Mouse (Mus musculus) C2C12 (cell line): Measurements from ENCODE around the gene Cant1. TPM values are rescaled to one million over a fixed set of nuclear protein-coding genes. Genes with fewer than 3 reads are reported as not detected.
A peak's percentile ranks its signal among the peaks of the same experiment; 100 is the strongest.

Source experiments
- H3K27me3 ChIP-seq: one replicate; pipeline ENCODE4 v1.6.1; 2011; ENCODE audit not compliant: control insufficient read depth, insufficient read depth, insufficient read length
- H3K36me3 ChIP-seq: one replicate; pipeline ENCODE4 v1.6.1; 2011; ENCODE audit not compliant: control insufficient read depth, insufficient read depth
- H3K4me3 ChIP-seq: one replicate; pipeline ENCODE4 v1.5.1; 2011; ENCODE audit warnings: mild to moderate bottlenecking, control low read depth; ENCODE audit not compliant: poor library complexity, insufficient read depth, severe bottlenecking
- H3K79me2 ChIP-seq: one replicate; pipeline ENCODE4 v1.6.1; 2011; ENCODE audit not compliant: control insufficient read depth, insufficient read depth
- H3K79me3 ChIP-seq: one replicate; pipeline ENCODE4 v1.6.1; 2011; ENCODE audit warnings: low read depth, control low read depth
- H3ac ChIP-seq: one replicate; pipeline ENCODE3; 2011; ENCODE audit warnings: low read depth; ENCODE audit not compliant: control insufficient read depth, insufficient read length
- CEBPB ChIP-seq: IDR thresholded peaks from one replicate; pipeline ENCODE4 v1.6.1; 2011; ENCODE audit warnings: low read depth, mild to moderate bottlenecking, control low read depth, moderate library complexity
- CTCF ChIP-seq: IDR thresholded peaks from one replicate; pipeline ENCODE4 v1.5.1; 2011; ENCODE audit not compliant: control insufficient read depth, insufficient read depth, insufficient read length
- FOSL1 ChIP-seq: IDR thresholded peaks from one replicate; pipeline ENCODE4 v1.8.0; 2011; ENCODE audit warnings: mild to moderate bottlenecking, low read length; ENCODE audit not compliant: poor library complexity, insufficient read depth, severe bottlenecking
- MAX ChIP-seq: IDR thresholded peaks from one replicate; pipeline ENCODE4 v1.6.1; 2011; ENCODE audit warnings: mild to moderate bottlenecking, control low read depth
- MYOD1 ChIP-seq: IDR thresholded peaks from one replicate; pipeline ENCODE4 v1.6.1; 2011; ENCODE audit warnings: low read depth; ENCODE audit not compliant: control insufficient read depth, insufficient read length
- MYOG ChIP-seq: IDR thresholded peaks from one replicate; pipeline ENCODE4 v1.6.1; 2011; ENCODE audit not compliant: control insufficient read depth, insufficient read length; ENCODE audit errors: extremely low read depth
- USF1 ChIP-seq: IDR thresholded peaks from one replicate; pipeline ENCODE4 v1.6.1; 2011; ENCODE audit warnings: low read depth, mild to moderate bottlenecking, control low read depth, moderate library complexity
- polyA plus RNA-seq: library from polyadenylated mRNA; unstranded; fragments of >200 nt; fragmentation: generic; extraction: Trizol; gene quantifications from one replicate; pipeline ENCODE4 v1.2.1, GENCODE M21; 2012; ENCODE audit warnings: missing spikeins

The Cant1 gene
- polyA plus RNA-seq, 1 experiment = 29.7 TPM

GRCm38 (mm10) chr11:118403183-118403582 is 15.7 kb downstream of the Cant1 start:
- Histone ChIP-seq H3ac (no peak overlapping the region), H3K79me3 (no peaks in the 10 kb centered on the region), H3K79me2 (no peaks in the 10 kb centered on the region), H3K4me3 (no peak overlapping the region), H3K27me3 (no peaks in the 10 kb centered on the region), H3K36me3 (peaks cover 2% of the 10 kb centered on the region)
- TF ChIP-seq MYOD1 (no peak), MYOG (no peak), FOSL1 (no peak), CTCF (no peak), MAX (no peak), USF1 (no peak), CEBPB (no peak)

- Histone ChIP-seq H3K36me3 (no peaks in the 10 kb centered on the region), H3ac (no peak within 1 kb of the TSS), H3K79me2 (no peaks in the 10 kb centered on the region), H3K27me3 (no peaks in the 10 kb centered on the region), H3K4me3 (no peak within 1 kb of the TSS), H3K79me3 (no peaks in the 10 kb centered on the region)
- no peak for TF ChIP-seq MYOG
- peak; percentile 1 for TF ChIP-seq CTCF
- TF ChIP-seq USF1 = peak; percentile 38
Observed at GRCm38 (mm10) chr11:118401760-118402280, 17.1 kb downstream of the Cant1 start, which contains the start of gene Lgals3bp. Gene Lgals3bp (minus strand): TSS chr11:118402092.

GRCm38 (mm10) chr11:118401195-118401594 is 17.7 kb downstream of the Cant1 start:
- no peak for TF ChIP-seq USF1
- TF ChIP-seq MYOD1 = no peak
- TF ChIP-seq FOSL1 = no peak
- TF ChIP-seq MAX = no peak
- no peak for TF ChIP-seq CTCF
- TF ChIP-seq CEBPB = no peak
- Histone ChIP-seq H3K27me3 (no peaks in the 10 kb centered on the region), H3ac (no peak overlapping the region), H3K4me3 (no peak overlapping the region), H3K79me2 (no peaks in the 10 kb centered on the region), H3K79me3 (no peaks in the 10 kb centered on the region), H3K36me3 (no peaks in the 10 kb centered on the region)

- Histone ChIP-seq H3K27me3 (no peaks in the 10 kb centered on the region), H3ac (no peak overlapping the region), H3K4me3 (no peak overlapping the region), H3K36me3 (no peaks in the 10 kb centered on the region), H3K79me3 (no peaks in the 10 kb centered on the region), H3K79me2 (no peaks in the 10 kb centered on the region)
- TF ChIP-seq MAX (no peak), USF1 (no peak), CEBPB (no peak), CTCF (no peak), MYOG (no peak), MYOD1 (no peak), FOSL1 (no peak)
Observed at GRCm38 (mm10) chr11:118400566-118400936, 18.3 kb downstream of the Cant1 start.

- no peaks in the 10 kb centered on the region for H3K36me3 ChIP-seq
- H3K4me3 ChIP-seq = no peak overlapping the region
- H3K79me3 ChIP-seq = no peaks in the 10 kb centered on the region
- H3ac ChIP-seq = no peak overlapping the region
- no peaks in the 10 kb centered on the region for H3K27me3 ChIP-seq
- TF ChIP-seq CTCF (no peak), CEBPB (no peak), USF1 (no peak), FOSL1 (no peak), MAX (no peak), MYOD1 (no peak), MYOG (no peak)
- no peaks in the 10 kb centered on the region for H3K79me2 ChIP-seq
Observed at GRCm38 (mm10) chr11:118399891-118400565, 18.9 kb downstream of the Cant1 start.

- TF ChIP-seq CTCF (no peak), MAX (no peak), MYOD1 (no peak), USF1 (no peak), FOSL1 (no peak), MYOG (no peak), CEBPB (no peak)
- peaks cover 10% of the 10 kb centered on the region for H3K27me3 ChIP-seq
Observed at GRCm38 (mm10) chr11:118397806-118398530, 20.9 kb downstream of the Cant1 start.

More at GRCm38 (mm10) chr11:118397806-118398530, 20.9 kb downstream of the Cant1 start:
- Histone ChIP-seq H3K79me2 (no peaks in the 10 kb centered on the region), H3K4me3 (no peak overlapping the region), H3ac (no peak overlapping the region), H3K79me3 (no peaks in the 10 kb centered on the region), H3K36me3 (no peaks in the 10 kb centered on the region)
